Mouse (Mus musculus) bone marrow, adult 2 months (tissue): ENCODE data around the gene Ap2b1.

Experiments used
- CTCF ChIP-seq: fragments of 200-500 bp; IDR thresholded peaks from 2 replicates; pipeline ENCODE4 v1.5.1; 2011; ENCODE audit warnings: low read length, control low read depth; ENCODE audit not compliant: control insufficient read depth, insufficient read depth
- POLR2A ChIP-seq: fragments of 200-500 bp; IDR thresholded peaks from 2 replicates; pipeline ENCODE4 v1.6.1; 2011; ENCODE audit warnings: low read depth, mild to moderate bottlenecking, control low read depth, low read length, borderline replicate concordance; ENCODE audit not compliant: control insufficient read depth

GRCm38 (mm10) chr11:83429355-83429754 lies 130.5 kb downstream of the Ap2b1 start, which contains the start of gene Gas2l2:
- TF ChIP-seq CTCF (no peak), POLR2A (no peak)
